Mouse (Mus musculus) liver, adult 2 months (tissue): ENCODE data around the gene Speer4f1.

Experiments
- CTCF ChIP-seq: fragments of 200-500 bp; IDR thresholded peaks from 2 replicates; pipeline ENCODE4 v1.5.1; 2011; ENCODE audit warnings: low read depth, low read length, control low read depth
- POLR2A ChIP-seq: fragments of 200-500 bp; IDR thresholded peaks from 2 replicates; pipeline ENCODE4 v1.6.1; 2011; ENCODE audit warnings: low read length, control low read depth; ENCODE audit not compliant: insufficient read depth; ENCODE audit errors: extremely low read depth

DNA sequence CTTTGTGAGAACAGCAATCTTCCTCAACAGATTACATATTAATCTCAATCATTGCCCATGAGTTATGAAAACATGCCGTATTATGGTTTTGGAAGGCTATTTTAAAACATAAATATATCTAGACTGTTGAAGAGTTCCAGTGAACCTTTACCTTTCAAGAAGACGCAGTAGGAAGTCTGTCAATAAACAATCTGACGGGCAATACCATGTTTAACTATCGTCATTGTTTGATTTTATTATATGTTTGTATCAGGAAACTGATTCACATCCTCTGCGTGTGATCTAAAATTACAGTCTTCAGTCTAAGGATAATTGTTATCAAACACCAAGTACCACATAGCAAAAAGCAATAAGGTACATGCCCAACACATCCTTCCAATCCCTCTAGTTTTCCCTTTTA lies 21.8 kb upstream of the Speer4f1 start:
- TF ChIP-seq CTCF (no peak), POLR2A (no peak)
